Mouse (Mus musculus): ENCODE results near the gene Fgfr2.

- no peak for TF ChIP-seq POLR2A (IDR thresholded peaks at IDR 0.05; ENCODE audit: borderline replicate concordance, extremely low read depth, low read depth, low read length)
- no peak for TF ChIP-seq CTCF (IDR thresholded peaks at IDR 0.05; ENCODE audit: insufficient read depth, low read length)
Measured at GRCm38 (mm10) chr7:133012637-133013366, 110.3 kb downstream of the Fgfr2 start.
